Mouse (Mus musculus) kidney, postnatal 10 days (tissue): ENCODE data around the gene Cyp4a29.
"Not testable (repeated sequence)": the region's sequence is repeated elsewhere in the genome, so short reads cannot be mapped to it uniquely, and the experiment has no call there.

Experiments
- DNase-seq: peaks from one replicate; pipeline ENCODE4 v3.0.0; 2021; ENCODE audit warnings: mixed read lengths

Cyp4a29 gene

GRCm38 (mm10) chr4:115241784-115242183 lies at the start of gene Cyp4a29:
Gene Cyp4a29, plus strand, starts transcription at chr4:115242084.
- DNase-seq, result no peak

- not testable (repeated sequence) for DNase-seq
These were observed 9.0 kb upstream of the Cyp4a29 start for GRCm38 (mm10) chr4:115232901-115233300.

- no peak for DNase-seq
These were observed 5.3 kb upstream of the Cyp4a29 start for GRCm38 (mm10) chr4:115236462-115237096.

- not testable (repeated sequence) for DNase-seq
These were observed 23.0 kb downstream of the Cyp4a29 start for GRCm38 (mm10) chr4:115264687-115265569.

- DNase-seq, result not testable (repeated sequence)
These were observed 36.5 kb downstream of the Cyp4a29 start for GRCm38 (mm10) chr4:115278215-115278982.

- no peak for DNase-seq
These were observed 38.5 kb downstream of the Cyp4a29 start for GRCm38 (mm10) chr4:115280342-115280741.

GRCm38 (mm10) chr4:115280779-115281178 lies 38.9 kb downstream of the Cyp4a29 start:
- DNase-seq, result not testable (repeated sequence)

- not testable (repeated sequence) for DNase-seq
These were observed 39.4 kb downstream of the Cyp4a29 start for GRCm38 (mm10) chr4:115281231-115281767.

GRCm38 (mm10) chr4:115298746-115299145 lies 56.9 kb downstream of the Cyp4a29 start, which contains the start of gene Cyp4a12a:
Gene Cyp4a12a, plus strand, starts transcription at chr4:115299046.
- not testable (repeated sequence) for DNase-seq
